Mouse (Mus musculus) olfactory bulb, adult 2 months (tissue): ENCODE data around the gene Mrpl20.

ENCODE experiments used
- CTCF ChIP-seq: fragments of 200-500 bp; IDR thresholded peaks from 2 replicates; pipeline ENCODE4 v1.5.1; 2012; ENCODE audit warnings: low read depth, mild to moderate bottlenecking, low read length, moderate library complexity; ENCODE audit not compliant: insufficient read depth
- POLR2A ChIP-seq: fragments of 200-500 bp; IDR thresholded peaks from 2 replicates; pipeline ENCODE4 v1.6.1; 2012; ENCODE audit warnings: mild to moderate bottlenecking, low read depth, low read length, moderate library complexity; ENCODE audit not compliant: insufficient read depth

- TF ChIP-seq CTCF (no peak), POLR2A (no peak)
Observed at GRCm38 (mm10) chr4:155785246-155785645, 17.4 kb upstream of the Mrpl20 start.
